Mouse (Mus musculus): ENCODE results near the gene Apobec4. TPM values are rescaled to one million over a fixed set of nuclear protein-coding genes. Genes with fewer than 3 reads are reported as not detected.

Apobec4 gene
- polyA plus RNA-seq, 2 experiments from 2014 or later, result not detected

Other genes with a start within 250 kb of the Apobec4 start
- under 1 TPM; 0.09 to 0.19 TPM for gene Rgl1, start 15.8 kb downstream of the Apobec4 start, polyA plus RNA-seq (2017; shearing (Covaris generic))
- 100 to 1,000 TPM; 479 to 556 TPM for gene Arpc5, start 16.0 kb downstream of the Apobec4 start, polyA plus RNA-seq (2017; shearing (Covaris generic))
- gene Ncf2, start 49.6 kb downstream of the Apobec4 start, polyA plus RNA-seq (2017; shearing (Covaris generic)), result 1 to 10 TPM; 2.9 to 6.9 TPM
- gene Smg7, start 152.1 kb downstream of the Apobec4 start, polyA plus RNA-seq (2017; shearing (Covaris generic)), result 10 to 100 TPM; 36.1 to 43.5 TPM
- under 1 TPM; 0.78 to 0.80 TPM for gene Nmnat2, start 204.4 kb downstream of the Apobec4 start, polyA plus RNA-seq (2017; shearing (Covaris generic))

Data from CD4-positive, CD25-positive, alpha-beta regulatory T cell, adult 4 months (primary cell).